Mouse (Mus musculus): ENCODE measurements around the gene Casz1. TPM values are rescaled to one million over a fixed set of nuclear protein-coding genes. Genes with fewer than 3 reads are reported as not detected.

Casz1 gene
- polyA plus RNA-seq, 1 experiment from 2014 or later: 4.9 TPM

DNA sequence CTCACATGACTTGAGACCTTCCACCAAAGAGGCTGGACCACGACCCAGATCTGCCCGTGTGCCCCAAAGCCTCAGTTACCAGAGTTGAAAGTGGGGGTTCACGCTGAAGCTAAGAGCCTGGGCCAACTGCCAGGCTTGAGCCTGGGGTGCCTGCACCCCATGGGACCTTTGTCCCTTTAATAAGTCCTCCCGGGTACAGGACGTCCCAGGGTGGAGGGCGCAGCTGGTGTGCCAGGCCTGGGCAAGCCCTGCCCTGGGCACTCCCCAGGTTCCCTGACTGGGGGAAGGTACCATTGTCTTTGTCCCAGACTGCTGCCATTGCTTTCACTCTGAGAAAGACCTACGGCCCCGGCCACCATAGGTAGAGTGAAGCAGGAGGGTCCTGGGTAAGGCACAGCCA, 18.2 kb upstream of the Casz1 start:
- no peak overlapping the region for H3K4me3 ChIP-seq (ENCODE audit: low read depth, low read length)
- H3K4me1 ChIP-seq (ENCODE audit: control insufficient read depth, insufficient read depth, low read length): peaks cover 3% of the 10 kb centered on the region; the same call in 1 of the 2 replicates
- no peak overlapping the region for H3K27ac ChIP-seq (ENCODE audit: low read depth, low read length)
- H3K27me3 ChIP-seq (ENCODE audit: control insufficient read depth, insufficient read depth, low read length): 0 out of 2 replicates have a peak, but pooled peaks cover 7% of the 10 kb centered on the region
- H3K9me3 ChIP-seq (ENCODE audit: control insufficient read depth, low read length): no peaks in the 10 kb centered on the region
- no peaks in the 10 kb centered on the region for H3K36me3 ChIP-seq (ENCODE audit: control insufficient read depth, insufficient read depth, low read length)
- H3K4me2 ChIP-seq (ENCODE audit: low read depth): no peak overlapping the region
- WGBS: 75% methylated on average over 8 of the region's 8 CpGs
- DNase-seq (ENCODE audit: low spot score) (no peak), ATAC-seq (ENCODE audit: insufficient read depth, low FRiP score, low TSS enrichment) (no peak)
- H3K9ac ChIP-seq (ENCODE audit: low read length): no peak overlapping the region

DNA sequence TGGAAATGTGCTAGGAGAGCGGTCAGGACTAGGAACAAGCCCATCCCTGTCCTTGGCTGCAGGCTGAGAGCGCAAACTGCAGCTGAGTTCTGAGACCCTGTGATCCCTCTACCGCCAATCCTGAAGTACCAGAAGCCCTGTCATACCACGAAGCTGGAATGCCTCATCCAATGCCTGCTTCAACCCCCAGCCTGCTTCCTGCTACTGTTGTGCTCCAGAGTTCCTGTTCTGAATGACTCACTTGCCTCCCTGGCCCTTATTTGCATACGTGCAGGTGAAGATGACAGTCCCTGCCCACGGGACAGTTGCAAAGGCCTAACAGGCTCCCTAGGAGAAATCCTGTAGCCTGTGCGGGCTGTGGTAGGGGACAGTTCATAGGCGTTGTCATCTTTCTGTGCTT, 13.3 kb upstream of the Casz1 start:
- Histone ChIP-seq H3K27ac (ENCODE audit: low read depth, low read length) (no peak overlapping the region), H3K9me3 (ENCODE audit: control insufficient read depth, low read length) (no peaks in the 10 kb centered on the region), H3K4me2 (ENCODE audit: low read depth) (no peak overlapping the region), H3K36me3 (ENCODE audit: control insufficient read depth, insufficient read depth, low read length) (no peaks in the 10 kb centered on the region), H3K4me1 (ENCODE audit: control insufficient read depth, insufficient read depth, low read length) (peaks cover 3% of the 10 kb centered on the region; the same call in 1 of the 2 replicates), H3K9ac (ENCODE audit: low read length) (no peak overlapping the region), H3K4me3 (ENCODE audit: low read depth, low read length) (no peak overlapping the region), H3K27me3 (ENCODE audit: control insufficient read depth, insufficient read depth, low read length) (0 out of 2 replicates have a peak, but pooled peaks cover 10% of the 10 kb centered on the region)
- ATAC-seq (ENCODE audit: insufficient read depth, low FRiP score, low TSS enrichment) (no peak), DNase-seq (ENCODE audit: low spot score) (no peak)
- WGBS: 81% methylated on average over 8 of the region's 8 CpGs

DNA sequence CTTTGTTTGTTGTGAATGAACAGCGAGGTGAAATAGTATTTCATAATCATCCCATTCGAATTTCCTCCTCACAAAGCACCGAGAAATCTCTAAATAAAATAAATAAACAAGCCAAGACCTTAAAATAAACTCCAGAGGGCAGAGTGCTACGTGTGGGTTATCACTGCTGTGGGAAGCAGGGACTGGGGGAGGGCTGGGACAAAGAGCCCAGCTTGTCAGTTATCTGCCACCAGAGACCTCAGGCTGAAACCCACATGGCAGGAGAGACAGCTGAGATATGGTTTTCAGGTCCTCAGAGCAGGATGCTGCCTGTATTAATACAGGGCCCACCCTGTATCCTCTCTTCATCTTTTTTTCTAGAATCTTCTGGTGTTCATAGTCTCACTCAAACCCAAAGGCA, 9.2 kb upstream of the Casz1 start:
- H3K9me3 ChIP-seq (ENCODE audit: control insufficient read depth, low read length): no peaks in the 10 kb centered on the region
- H3K9ac ChIP-seq (ENCODE audit: low read length): no peak overlapping the region
- no peak overlapping the region for H3K27ac ChIP-seq (ENCODE audit: low read depth, low read length)
- H3K36me3 ChIP-seq (ENCODE audit: control insufficient read depth, insufficient read depth, low read length): no peaks in the 10 kb centered on the region
- 0 out of 2 replicates have a peak, but pooled peaks cover 3% of the 10 kb centered on the region for H3K27me3 ChIP-seq (ENCODE audit: control insufficient read depth, insufficient read depth, low read length)
- no peak for ATAC-seq (ENCODE audit: insufficient read depth, low FRiP score, low TSS enrichment)
- WGBS: 56% methylated on average over 4 of the region's 4 CpGs
- H3K4me2 ChIP-seq (ENCODE audit: low read depth): no peak overlapping the region
- H3K4me1 ChIP-seq (ENCODE audit: control insufficient read depth, insufficient read depth, low read length): no peaks in the 10 kb centered on the region
- no peak overlapping the region for H3K4me3 ChIP-seq (ENCODE audit: low read depth, low read length)
- no peak for DNase-seq (ENCODE audit: low spot score)

DNA sequence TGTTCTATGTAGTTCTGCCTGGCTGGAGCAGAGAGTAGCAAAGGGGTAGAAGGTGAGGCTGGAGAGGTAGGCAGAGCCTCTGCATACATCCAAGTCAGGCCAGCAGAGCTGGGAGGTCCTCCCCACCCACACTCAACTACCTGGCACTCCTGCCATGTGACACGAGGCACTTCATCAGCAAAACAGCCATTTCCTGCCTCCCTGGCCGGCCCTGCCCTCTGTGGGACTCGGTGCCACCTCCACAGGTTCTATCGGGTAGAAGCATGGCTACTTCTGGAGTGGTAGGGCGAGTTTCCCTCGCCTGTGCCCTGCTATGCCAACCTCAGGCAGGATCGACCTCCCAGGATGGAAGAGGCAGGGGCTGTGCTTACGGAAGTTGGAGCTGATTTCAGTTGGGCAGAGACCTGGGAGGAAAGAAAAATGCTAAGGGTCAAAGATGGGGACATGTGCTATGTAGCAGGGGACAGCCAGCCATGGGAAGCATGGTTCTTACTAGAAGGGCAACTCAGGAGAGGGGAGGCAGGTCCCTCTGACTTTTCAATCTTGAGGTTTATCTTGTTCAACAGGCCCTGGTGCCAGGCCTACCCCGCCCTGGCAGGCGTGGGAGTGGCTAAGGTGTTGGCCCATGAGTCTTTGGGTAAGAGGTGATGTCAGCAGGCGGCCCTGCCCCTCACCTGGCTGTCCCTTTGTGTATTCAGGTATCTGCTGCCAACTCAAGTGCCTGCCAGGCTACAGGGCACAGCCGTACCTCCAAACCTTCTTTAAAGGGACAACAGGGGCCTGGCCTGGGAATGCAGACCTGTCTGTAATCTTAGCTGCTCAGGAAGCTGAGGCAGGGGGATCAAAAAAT, 6.5 kb upstream of the Casz1 start:
- H3K4me3 ChIP-seq (ENCODE audit: low read depth, low read length): no peak overlapping the region
- no peak for DNase-seq (ENCODE audit: low spot score)
- H3K9ac ChIP-seq (ENCODE audit: low read length): no peak overlapping the region
- no peaks in the 10 kb centered on the region for H3K36me3 ChIP-seq (ENCODE audit: control insufficient read depth, insufficient read depth, low read length)
- H3K4me1 ChIP-seq (ENCODE audit: control insufficient read depth, insufficient read depth, low read length): no peaks in the 10 kb centered on the region
- no peak for ATAC-seq (ENCODE audit: insufficient read depth, low FRiP score, low TSS enrichment)
- 73% methylated on average over 12 of the region's 12 CpGs for WGBS
- no peaks in the 10 kb centered on the region for H3K9me3 ChIP-seq (ENCODE audit: control insufficient read depth, low read length)
- no peak overlapping the region for H3K27ac ChIP-seq (ENCODE audit: low read depth, low read length)
- H3K27me3 ChIP-seq (ENCODE audit: control insufficient read depth, insufficient read depth, low read length): peaks cover 15% of the 10 kb centered on the region
- H3K4me2 ChIP-seq (ENCODE audit: low read depth): no peak overlapping the region

DNA sequence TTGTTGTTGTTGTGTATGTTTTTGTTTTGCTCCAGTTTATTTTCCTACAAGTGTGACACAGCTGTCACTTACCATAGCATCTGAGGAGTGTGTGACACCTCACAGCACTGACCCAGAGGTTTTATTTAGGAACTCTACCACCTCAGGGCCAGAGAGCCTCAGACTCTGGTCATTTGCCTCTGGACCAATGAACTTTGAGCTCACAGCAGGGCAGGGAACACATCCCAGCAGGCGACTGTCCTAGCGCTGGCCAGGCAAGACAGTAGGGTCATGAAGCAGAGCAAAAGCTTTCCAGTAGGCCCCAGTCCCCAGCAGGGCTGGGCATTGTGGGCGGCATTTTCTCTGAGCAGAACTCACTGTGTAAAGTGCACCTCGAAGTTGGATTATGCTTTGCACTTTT, 1.2 kb upstream of the Casz1 start:
- H3K27ac ChIP-seq (ENCODE audit: low read depth, low read length): no peak overlapping the region
- H3K9me3 ChIP-seq (ENCODE audit: control insufficient read depth, low read length): no peaks in the 10 kb centered on the region
- WGBS: 15% methylated on average over 4 of the region's 4 CpGs
- H3K36me3 ChIP-seq (ENCODE audit: control insufficient read depth, insufficient read depth, low read length): no peaks in the 10 kb centered on the region
- no peak overlapping the region for H3K9ac ChIP-seq (ENCODE audit: low read length)
- peaks cover 24% of the 10 kb centered on the region for H3K4me1 ChIP-seq (ENCODE audit: control insufficient read depth, insufficient read depth, low read length)
- no peak for ATAC-seq (ENCODE audit: insufficient read depth, low FRiP score, low TSS enrichment)
- DNase-seq (ENCODE audit: low spot score): no peak
- H3K4me2 ChIP-seq (ENCODE audit: low read depth): no peak overlapping the region
- peaks cover 55% of the 10 kb centered on the region for H3K27me3 ChIP-seq (ENCODE audit: control insufficient read depth, insufficient read depth, low read length)
- H3K4me3 ChIP-seq (ENCODE audit: low read depth, low read length): no peak overlapping the region

DNA sequence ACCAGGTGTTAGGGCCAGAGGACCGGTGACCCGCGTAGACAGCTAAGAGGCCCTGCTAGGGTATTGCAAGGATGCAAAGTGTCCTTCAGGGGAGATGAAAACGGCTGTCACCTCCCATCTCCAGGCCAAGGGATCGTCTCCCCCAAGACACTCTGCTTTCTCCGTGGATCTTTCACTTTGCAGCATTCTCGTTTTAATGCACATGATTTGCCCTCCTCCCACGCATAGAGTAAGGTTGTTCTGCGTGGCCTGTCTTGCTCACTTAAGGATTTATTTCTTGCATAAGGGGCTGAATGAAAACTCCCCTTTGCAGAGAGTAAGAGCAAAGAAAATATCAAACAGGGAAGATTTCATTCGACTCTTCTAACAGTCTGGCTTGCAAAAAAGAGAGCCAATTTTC, 593 bp upstream of the Casz1 start:
- H3K9me3 ChIP-seq (ENCODE audit: control insufficient read depth, low read length): no peaks in the 10 kb centered on the region
- no peak for DNase-seq (ENCODE audit: low spot score)
- H3K27me3 ChIP-seq (ENCODE audit: control insufficient read depth, insufficient read depth, low read length): peaks cover 61% of the 10 kb centered on the region
- WGBS: 1% methylated on average over 10 of the region's 10 CpGs
- peaks cover 24% of the 10 kb centered on the region for H3K4me1 ChIP-seq (ENCODE audit: control insufficient read depth, insufficient read depth, low read length)
- H3K9ac ChIP-seq (ENCODE audit: low read length): no peak overlapping the region; the same call in 1 of the 2 replicates
- peak overlapping the region; percentile 61 for H3K4me3 ChIP-seq (ENCODE audit: low read depth, low read length)
- peak overlapping the region; percentile 94 for H3K4me2 ChIP-seq (ENCODE audit: low read depth)
- H3K36me3 ChIP-seq (ENCODE audit: control insufficient read depth, insufficient read depth, low read length): no peaks in the 10 kb centered on the region
- ATAC-seq (ENCODE audit: insufficient read depth, low FRiP score, low TSS enrichment): no peak
- no peak overlapping the region for H3K27ac ChIP-seq (ENCODE audit: low read depth, low read length)

DNA sequence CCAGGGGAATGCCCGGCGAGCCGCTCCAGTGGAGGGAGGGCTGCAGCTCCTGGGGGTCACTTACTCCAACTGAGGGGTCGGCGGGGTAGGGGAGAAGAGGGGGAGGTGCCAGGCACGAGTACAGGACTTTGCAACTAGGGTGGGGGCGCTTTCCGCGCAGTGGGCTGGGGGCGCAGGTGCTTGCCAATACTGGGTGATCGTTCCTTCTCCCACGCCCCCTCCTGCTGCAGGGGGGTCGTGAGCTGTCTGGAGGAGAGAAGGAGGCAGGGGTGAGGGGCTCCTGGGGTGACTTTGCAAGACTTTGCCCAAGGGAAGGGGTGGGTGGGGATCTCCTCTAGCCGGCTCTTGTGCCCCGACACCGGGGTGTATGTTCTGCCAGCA, 541 bp downstream of the Casz1 start:
- Histone ChIP-seq H3K4me3 (ENCODE audit: low read depth, low read length) (peak overlapping the region; percentile 61), H3K9me3 (ENCODE audit: control insufficient read depth, low read length) (no peaks in the 10 kb centered on the region), H3K36me3 (ENCODE audit: control insufficient read depth, insufficient read depth, low read length) (no peaks in the 10 kb centered on the region), H3K4me2 (ENCODE audit: low read depth) (peak overlapping the region; percentile 94), H3K9ac (ENCODE audit: low read length) (peak overlapping the region; percentile 61), H3K4me1 (ENCODE audit: control insufficient read depth, insufficient read depth, low read length) (peaks cover 27% of the 10 kb centered on the region), H3K27ac (ENCODE audit: low read depth, low read length) (peak overlapping the region; percentile 29; the same call in 1 of the 2 replicates), H3K27me3 (ENCODE audit: control insufficient read depth, insufficient read depth, low read length) (peaks cover 70% of the 10 kb centered on the region)
- WGBS: 3% methylated on average over 16 of the region's 16 CpGs
- peak; percentile 2; the same call in 1 of the 2 replicates for ATAC-seq (ENCODE audit: insufficient read depth, low FRiP score, low TSS enrichment)
- DNase-seq (ENCODE audit: low spot score): no peak

DNA sequence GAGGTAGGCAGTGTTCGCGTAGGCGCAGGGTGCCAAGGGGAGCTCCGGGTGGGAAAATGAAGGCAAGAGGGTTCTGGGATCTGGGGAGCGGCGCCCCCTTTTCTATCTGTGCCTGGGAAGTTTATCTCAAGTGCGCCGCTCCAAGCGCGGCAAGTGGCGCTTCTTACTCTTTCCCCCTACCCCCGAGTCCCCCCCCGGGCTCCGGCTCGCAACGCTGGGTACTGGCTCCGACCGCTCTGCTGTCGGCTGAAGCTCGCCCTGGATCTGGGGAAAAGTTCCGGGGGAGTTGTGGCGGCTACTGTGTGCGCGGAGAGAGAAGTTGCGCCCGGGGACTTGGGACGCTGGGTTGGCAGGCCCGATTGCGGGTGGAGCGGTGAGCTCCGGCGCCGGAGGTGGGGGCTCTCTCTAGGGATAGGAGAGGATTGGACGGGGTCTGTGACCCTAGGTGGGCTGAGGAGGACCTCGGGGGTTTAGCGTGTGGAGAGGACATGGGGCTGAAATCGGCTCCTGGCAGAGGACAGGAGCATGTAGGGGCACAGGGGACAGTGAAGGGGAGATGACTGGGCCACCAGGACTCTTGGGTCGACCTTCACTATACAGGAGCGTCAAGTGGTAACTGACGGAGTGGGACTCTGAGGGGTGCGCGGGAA, 1.1 kb downstream of the Casz1 start:
- Histone ChIP-seq H3K27ac (ENCODE audit: low read depth, low read length) (no peak overlapping the region), H3K36me3 (ENCODE audit: control insufficient read depth, insufficient read depth, low read length) (no peaks in the 10 kb centered on the region), H3K4me1 (ENCODE audit: control insufficient read depth, insufficient read depth, low read length) (peaks cover 29% of the 10 kb centered on the region), H3K9me3 (ENCODE audit: control insufficient read depth, low read length) (no peaks in the 10 kb centered on the region), H3K9ac (ENCODE audit: low read length) (peak overlapping the region; percentile 61), H3K27me3 (ENCODE audit: control insufficient read depth, insufficient read depth, low read length) (peaks cover 75% of the 10 kb centered on the region), H3K4me3 (ENCODE audit: low read depth, low read length) (peak overlapping the region; percentile 61), H3K4me2 (ENCODE audit: low read depth) (peak overlapping the region; percentile 94)
- WGBS: under 1% methylated on average over 42 of the region's 42 CpGs
- no peak for DNase-seq (ENCODE audit: low spot score)
- ATAC-seq (ENCODE audit: insufficient read depth, low FRiP score, low TSS enrichment): no peak
